8 mouse cellular contexts compared by ENCODE assay signal in the genomic region with DNA sequence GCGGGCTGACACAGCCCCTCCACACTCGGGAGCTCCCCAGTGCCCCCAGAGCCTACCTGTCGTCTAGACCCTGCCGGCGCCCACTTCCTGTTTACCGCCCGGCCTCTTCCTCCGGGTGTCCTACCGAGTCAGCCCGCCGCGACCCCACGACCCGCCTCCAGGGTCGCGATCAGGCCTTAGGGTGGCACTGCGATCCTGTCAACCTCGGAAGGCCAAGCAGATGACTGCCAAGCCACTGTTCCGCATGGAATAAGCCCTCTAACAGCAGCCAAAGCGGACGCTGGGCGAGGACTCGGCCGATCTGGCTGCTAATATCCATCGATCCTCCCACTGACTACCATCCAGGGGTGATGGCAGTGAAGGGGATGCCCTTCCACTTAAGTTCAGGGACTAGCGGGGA. TPM values are rescaled to one million over a fixed set of nuclear protein-coding genes. Genes with fewer than 3 reads are reported as not detected.
DNase-seq lines count a peak whose midpoint lies in the region; ATAC-seq and TF ChIP-seq lines count a peak whose summit lies in the region.

TSS of gene Aida (plus strand) at position 126 of the 400 bp plus-strand sequence.

- H3K9me3 ChIP-seq in embryonic facial prominence, embryonic 11.5 days (replicated peaks; ENCODE audit: control insufficient read depth, low read length), result no peaks in the 10 kb centered on the region
- H3K9me3 ChIP-seq in heart, embryonic 10.5 days, result no peaks in the 10 kb centered on the region
- no peaks in the 10 kb centered on the region for H3K9me3 ChIP-seq in liver, embryonic 14.5 days (ENCODE audit: control insufficient read depth, low read length)

- peak within 1 kb of the TSS; percentile 52 for H3K9ac ChIP-seq in embryonic facial prominence, embryonic 11.5 days (replicated peaks; ENCODE audit: low read length)
- H3K9ac ChIP-seq in liver, embryonic 14.5 days (replicated peaks), result peak within 1 kb of the TSS; percentile 78

- WGBS in embryonic facial prominence, embryonic 11.5 days, result 2% methylated on average over 26 of the region's 26 CpGs
- under 1% methylated on average over 26 of the region's 26 CpGs for WGBS in heart, embryonic 10.5 days
- WGBS in liver, embryonic 14.5 days (ENCODE audit: insufficient replicate concordance), result under 1% methylated on average over 26 of the region's 26 CpGs

- H3K4me2 ChIP-seq in embryonic facial prominence, embryonic 11.5 days (ENCODE audit: low read depth, low read length), result peak within 1 kb of the TSS; percentile 43
- peak within 1 kb of the TSS; percentile 68 for H3K4me2 ChIP-seq in liver, embryonic 14.5 days (ENCODE audit: low read depth)

- no peaks in the 10 kb centered on the region for H3K4me1 ChIP-seq in embryonic facial prominence, embryonic 11.5 days (ENCODE audit: control insufficient read depth, insufficient read depth, low read length)
- no peaks in the 10 kb centered on the region for H3K4me1 ChIP-seq in heart, embryonic 10.5 days
- H3K4me1 ChIP-seq in liver, embryonic 14.5 days (replicated peaks; ENCODE audit: control insufficient read depth in 2 of 2, insufficient read depth in 2 of 2, low read length in 1 of 2), result no peaks in the 10 kb centered on the region

- peak within 1 kb of the TSS; percentile 4; the same call in 1 of the 2 replicates for H3K27ac ChIP-seq in embryonic facial prominence, embryonic 11.5 days (replicated peaks; ENCODE audit: low read depth, low read length)
- peak within 1 kb of the TSS; percentile 85 for H3K27ac ChIP-seq in heart, embryonic 10.5 days
- H3K27ac ChIP-seq in liver, embryonic 14.5 days, result peak within 1 kb of the TSS; percentile 50

- H3K36me3 ChIP-seq in embryonic facial prominence, embryonic 11.5 days (replicated peaks; ENCODE audit: control insufficient read depth, insufficient read depth, low read depth, low read length), result no peaks in the 10 kb centered on the region
- peaks cover 25% of the 10 kb centered on the region for H3K36me3 ChIP-seq in heart, embryonic 10.5 days
- peaks cover 12% of the 10 kb centered on the region for H3K36me3 ChIP-seq in liver, embryonic 14.5 days (replicated peaks; ENCODE audit: control insufficient read depth, insufficient read depth, low read depth)

- TF ChIP-seq EP300 in liver, embryonic 14.5 days (IDR thresholded peaks at IDR 0.05; ENCODE audit: low read depth), result no peak

- H3K27me3 ChIP-seq in embryonic facial prominence, embryonic 11.5 days (ENCODE audit: control insufficient read depth, insufficient read depth, low read length), result no peaks in the 10 kb centered on the region
- H3K27me3 ChIP-seq in heart, embryonic 10.5 days (ENCODE audit: insufficient read depth, poor library complexity, severe bottlenecking), result no peaks in the 10 kb centered on the region
- H3K27me3 ChIP-seq in liver, embryonic 14.5 days (ENCODE audit: control insufficient read depth, insufficient read depth, low read length), result no peaks in the 10 kb centered on the region

- H3K4me3 ChIP-seq in embryonic facial prominence, embryonic 11.5 days (ENCODE audit: low read depth, low read length), result peak within 1 kb of the TSS; percentile 49
- peak within 1 kb of the TSS; percentile 66 for H3K4me3 ChIP-seq in heart, embryonic 10.5 days
- peak within 1 kb of the TSS; percentile 66 to 95 for H3K4me3 ChIP-seq in liver, embryonic 14.5 days (ENCODE audit: insufficient read depth in 1 of 2, low read depth in 2 of 2, low read length in 2 of 2)

- peak; percentile 34 for DNase-seq in urinary bladder, postnatal 25 days (ENCODE audit: low spot score)
- DNase-seq in urinary bladder, adult 18-20 months (ENCODE audit: low spot score in 2 of 2), result no peak
- DNase-seq in embryonic facial prominence, embryonic 11.5 days (ENCODE audit: low spot score), result peak; percentile 50
- peak; percentile 82 for DNase-seq in heart, embryonic 10.5 days (ENCODE audit: low spot score)
- peak; percentile 39 to 76 for DNase-seq in kidney, postnatal 25 days
- DNase-seq in liver, embryonic 14.5 days (ENCODE audit: low read depth in 3 of 3, low spot score in 3 of 3), result peak in 1 of 3 experiments; percentile 26
- peak; percentile 62 to 75 for DNase-seq in natural killer cell, adult 2 months (ENCODE audit: low spot score in 2 of 2)
- DNase-seq in thymus, postnatal 4 days, result peak; percentile 84

- no peak for ATAC-seq in embryonic facial prominence, embryonic 11.5 days (replicated peaks; ENCODE audit: insufficient number of reproducible peaks, low FRiP score, low TSS enrichment, low read depth)
- peak; percentile 12 for ATAC-seq in liver, embryonic 14.5 days (ENCODE audit: insufficient read depth)

- TF ChIP-seq CTCF in liver, embryonic 14.5 days (IDR thresholded peaks at IDR 0.05; ENCODE audit: low read depth), result 0 out of 2 replicates have a peak, but pooled peaks have one; percentile 18

RNA-seq across cellular contexts. Expression of gene Aida, which starts in this region (rescaled TPM):
- 33.7 and 40.9 TPM in 2 replicates for polyA plus RNA-seq in embryonic facial prominence, embryonic 11.5 days (2014; fragmentation: Nextera tagmentation; extraction: Ambion mirVana)
- polyA plus RNA-seq in heart, embryonic 10.5 days (2016; fragmentation: Nextera tagmentation; extraction: Ambion mirVana), result 27.5 and 41.1 TPM in 2 replicates
- polyA plus RNA-seq in liver, embryonic 14.5 days (2012; rRNA removed), result 13.2 and 18.9 TPM in 2 replicates
- 9.1 and 10.4 TPM in 2 replicates for polyA plus RNA-seq in liver, embryonic 14.5 days (2014; fragmentation: Nextera tagmentation; extraction: Ambion mirVana)

Comparison
In these comparisons a context has a peak if more than half of its experiments do, and no peak if none do; other contexts are left out.
1. DNase-seq: peak in urinary bladder, postnatal 25 days (single experiment), embryonic facial prominence, embryonic 11.5 days (single experiment), heart, embryonic 10.5 days (single experiment), kidney, postnatal 25 days (2 of 2), natural killer cell, adult 2 months (2 of 2) and thymus, postnatal 4 days (single experiment); none in urinary bladder, adult 18-20 months (0 of 2).
2. H3K27ac ChIP-seq: peak in every context shown above with its lines; median percentile 85 in heart, embryonic 10.5 days; 50 in liver, embryonic 14.5 days; 4 in embryonic facial prominence, embryonic 11.5 days.
3. Peak in every context shown above with its lines, with median percentiles within 50 percentile points of each other: H3K4me3 ChIP-seq.